Mouse (Mus musculus): ENCODE data around the gene Mymk. TPM values are rescaled to one million over a fixed set of nuclear protein-coding genes. Genes with fewer than 3 reads are reported as not detected.

Gene Mymk
- polyA plus RNA-seq, 1 experiment from 2014 or later, result 49.0 TPM

DNA sequence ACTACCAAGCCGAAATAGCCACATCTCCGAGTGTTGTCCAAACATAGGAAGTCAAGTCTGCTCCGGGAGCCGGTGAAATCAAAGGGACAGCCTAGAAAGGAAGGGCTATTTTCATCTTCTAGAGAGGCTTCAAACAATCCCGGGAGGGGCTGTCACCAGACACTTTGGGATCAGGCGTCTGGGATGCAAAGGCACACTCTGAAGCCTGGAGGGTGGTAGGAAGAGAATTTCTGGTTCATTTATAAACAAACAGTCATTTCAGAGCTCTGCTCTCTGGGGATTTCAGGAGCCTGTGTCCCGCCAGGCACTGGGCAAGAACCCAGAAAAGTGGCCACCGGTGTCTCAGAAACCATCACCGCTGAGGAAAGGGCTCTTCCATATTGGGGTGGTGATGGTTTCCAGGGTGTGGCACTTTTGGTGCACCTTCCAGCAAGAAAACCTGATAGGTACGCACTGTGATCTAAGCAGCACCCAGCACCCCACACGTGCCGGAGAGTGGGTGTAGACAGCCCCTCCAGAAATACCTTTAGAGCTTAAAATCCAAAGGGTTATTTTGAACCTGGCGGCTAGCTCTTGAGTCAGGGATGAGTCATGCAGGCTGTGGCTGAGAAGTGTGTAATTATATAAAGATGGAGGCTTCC lies 24.5 kb upstream of the Mymk start:
- no peak for ATAC-seq (ENCODE audit: low FRiP score, low read depth)
- WGBS, result 46% methylated on average over 13 of the region's 13 CpGs
- peaks cover 4% of the 10 kb centered on the region; the same call in 1 of the 2 replicates for H3K36me3 ChIP-seq
- no peaks in the 10 kb centered on the region for H3K27me3 ChIP-seq
- H3K4me3 ChIP-seq, result no peak overlapping the region
- H3K27ac ChIP-seq, result no peak overlapping the region
- H3K9ac ChIP-seq, result no peak overlapping the region
- no peaks in the 10 kb centered on the region for H3K9me3 ChIP-seq
- no peak overlapping the region for H3K4me2 ChIP-seq (replicated peaks)
- H3K4me1 ChIP-seq, result peaks cover 26% of the 10 kb centered on the region

DNA sequence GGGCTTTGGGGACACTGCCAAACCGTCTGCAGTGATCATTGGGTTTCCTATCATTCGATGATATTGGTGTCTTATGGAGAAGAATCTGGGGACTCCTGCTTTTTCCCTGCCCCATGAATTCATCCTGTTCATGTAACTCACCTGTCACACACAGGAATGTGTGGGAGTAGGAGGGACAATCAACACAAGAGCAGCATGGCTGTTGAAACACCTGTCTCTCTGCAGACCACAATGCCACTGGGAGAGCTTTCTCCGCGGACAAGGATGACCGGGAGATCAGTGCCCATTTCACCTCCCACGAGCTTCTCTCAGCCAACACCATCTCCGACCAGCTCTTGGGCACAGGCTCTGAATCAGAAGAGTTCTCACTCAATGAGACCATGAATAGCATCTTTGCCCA lies 23.2 kb upstream of the Mymk start:
- H3K4me1 ChIP-seq, result peaks cover 26% of the 10 kb centered on the region
- H3K27ac ChIP-seq, result no peak overlapping the region
- H3K4me2 ChIP-seq (replicated peaks), result no peak overlapping the region
- H3K4me3 ChIP-seq, result no peak overlapping the region
- no peaks in the 10 kb centered on the region for H3K9me3 ChIP-seq
- ATAC-seq (ENCODE audit: low FRiP score, low read depth), result no peak
- H3K9ac ChIP-seq, result no peak overlapping the region
- H3K27me3 ChIP-seq, result no peaks in the 10 kb centered on the region
- 93% methylated on average over 7 of the region's 7 CpGs for WGBS
- H3K36me3 ChIP-seq, result 0 out of 2 replicates have a peak, but pooled peaks cover 4% of the 10 kb centered on the region

DNA sequence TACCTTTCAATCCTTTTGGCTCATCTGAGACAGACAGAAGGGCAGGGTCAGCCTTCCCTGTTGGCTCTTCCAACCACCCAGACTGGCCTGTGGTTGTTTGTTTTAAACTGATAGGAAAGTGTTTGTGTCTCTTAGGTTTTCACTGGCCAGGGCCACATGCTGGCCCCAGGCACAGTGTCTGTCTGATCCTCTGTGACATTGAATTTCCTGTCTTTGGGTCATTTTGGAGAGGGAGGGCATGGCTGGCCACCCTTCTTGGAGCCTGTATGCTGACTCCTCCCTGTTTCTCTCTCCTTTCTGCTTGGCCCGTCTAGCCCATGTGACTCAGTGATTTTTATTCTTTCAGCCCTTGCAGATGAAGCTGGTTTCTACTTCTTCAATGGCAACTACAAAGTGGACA lies 17.3 kb upstream of the Mymk start:
- H3K4me3 ChIP-seq, result no peak overlapping the region

DNA sequence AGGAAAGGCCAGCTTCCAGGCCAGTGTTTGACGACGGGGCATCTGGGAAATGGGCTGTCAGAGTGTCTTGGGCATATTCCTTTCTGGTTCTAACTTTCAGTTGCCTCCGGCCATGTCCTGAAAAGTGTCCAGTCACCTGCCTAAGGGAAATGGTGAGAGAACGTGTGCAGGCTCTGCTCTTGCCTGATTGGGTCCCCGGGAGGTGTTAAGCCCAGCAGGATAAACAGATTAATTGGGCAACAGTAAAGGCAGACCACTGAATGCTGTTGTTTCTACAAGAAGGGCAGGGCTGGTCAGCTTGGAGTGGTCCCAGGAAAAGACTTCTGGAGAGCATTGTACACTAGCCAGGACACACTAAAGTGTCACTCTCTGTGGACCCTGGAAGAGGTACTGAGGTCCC lies 16.7 kb upstream of the Mymk start:
- no peak for ATAC-seq (ENCODE audit: low FRiP score, low read depth)
- H3K9me3 ChIP-seq, result no peaks in the 10 kb centered on the region
- no peak overlapping the region for H3K9ac ChIP-seq
- H3K36me3 ChIP-seq, result no peaks in the 10 kb centered on the region
- no peak overlapping the region for H3K4me2 ChIP-seq (replicated peaks)
- H3K4me1 ChIP-seq, result peaks cover 45% of the 10 kb centered on the region
- no peaks in the 10 kb centered on the region for H3K27me3 ChIP-seq
- WGBS, result 49% methylated on average over 5 of the region's 5 CpGs
- H3K27ac ChIP-seq, result 0 out of 2 replicates have a peak overlapping the region, but pooled peaks have one; percentile 49
- no peak overlapping the region for H3K4me3 ChIP-seq

More for the DNA sequence above, 17.3 kb upstream of the Mymk start:
- H3K4me1 ChIP-seq, result peaks cover 40% of the 10 kb centered on the region
- no peaks in the 10 kb centered on the region for H3K27me3 ChIP-seq
- H3K9ac ChIP-seq, result no peak overlapping the region
- H3K36me3 ChIP-seq, result no peaks in the 10 kb centered on the region
- no peak for ATAC-seq (ENCODE audit: low FRiP score, low read depth)
- no peaks in the 10 kb centered on the region for H3K9me3 ChIP-seq
- no peak overlapping the region for H3K27ac ChIP-seq
- no peak overlapping the region for H3K4me2 ChIP-seq (replicated peaks)
- WGBS, result 86% methylated on average over 1 of the region's 1 CpGs

DNA sequence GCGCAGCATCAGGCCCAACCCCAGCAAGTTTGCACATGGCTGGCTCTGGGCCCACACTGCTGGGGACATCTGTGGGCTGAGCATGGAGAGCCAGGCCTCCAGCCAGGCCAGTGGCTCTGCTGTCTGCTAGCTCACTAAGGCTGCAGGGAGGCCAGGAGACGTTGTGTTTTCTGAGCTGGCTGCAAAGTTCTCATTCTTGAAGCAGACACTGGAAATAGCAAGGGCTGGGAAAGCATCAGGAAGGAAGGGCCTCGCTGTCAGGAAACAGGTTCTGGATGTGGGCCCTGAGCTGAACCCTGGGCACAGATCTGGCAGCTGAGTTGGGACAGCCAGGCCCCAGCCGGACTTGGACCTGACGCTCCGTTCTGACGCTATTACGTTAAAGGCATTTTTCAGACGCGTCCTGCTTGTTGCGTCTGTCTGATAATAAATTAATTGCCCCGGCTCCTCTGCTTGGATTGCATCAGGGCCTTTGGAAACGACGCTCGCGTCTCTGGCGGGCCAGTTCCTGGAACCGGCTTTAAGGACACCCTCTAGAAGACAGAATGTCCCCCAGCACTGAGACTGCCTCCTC lies 16.2 kb upstream of the Mymk start:
- Histone ChIP-seq H3K36me3 (no peaks in the 10 kb centered on the region), H3K27me3 (peaks cover 3% of the 10 kb centered on the region; the same call in 1 of the 2 replicates), H3K9me3 (no peaks in the 10 kb centered on the region), H3K4me3 (no peak overlapping the region), H3K27ac (peak overlapping the region; percentile 49; the same call in 1 of the 2 replicates), H3K4me1 (peaks cover 49% of the 10 kb centered on the region), H3K9ac (no peak overlapping the region), H3K4me2 (replicated peaks) (no peak overlapping the region)
- ATAC-seq (ENCODE audit: low FRiP score, low read depth), result no peak
- WGBS, result 59% methylated on average over 18 of the region's 18 CpGs

DNA sequence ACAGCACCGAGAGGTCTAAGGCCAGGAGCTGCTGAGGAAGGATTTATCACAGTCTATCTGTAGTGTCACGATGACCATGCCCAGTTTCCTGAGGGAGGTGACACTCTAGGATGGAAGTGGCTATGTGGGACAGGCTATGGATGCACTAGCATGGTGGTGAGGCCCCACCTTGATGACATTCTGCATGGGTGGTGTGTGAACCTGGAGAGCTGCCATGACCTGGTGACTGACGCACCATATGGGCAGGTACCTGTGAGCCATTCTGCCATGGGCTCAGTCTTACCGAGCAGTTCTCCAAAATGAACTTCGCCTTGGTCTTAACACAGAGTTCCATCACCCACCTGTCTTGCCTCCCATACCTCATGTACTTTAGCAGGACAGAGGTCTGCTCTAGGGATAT lies 15.6 kb upstream of the Mymk start:
- no peak for ATAC-seq (ENCODE audit: low FRiP score, low read depth)
- WGBS, result 82% methylated on average over 5 of the region's 5 CpGs

DNA sequence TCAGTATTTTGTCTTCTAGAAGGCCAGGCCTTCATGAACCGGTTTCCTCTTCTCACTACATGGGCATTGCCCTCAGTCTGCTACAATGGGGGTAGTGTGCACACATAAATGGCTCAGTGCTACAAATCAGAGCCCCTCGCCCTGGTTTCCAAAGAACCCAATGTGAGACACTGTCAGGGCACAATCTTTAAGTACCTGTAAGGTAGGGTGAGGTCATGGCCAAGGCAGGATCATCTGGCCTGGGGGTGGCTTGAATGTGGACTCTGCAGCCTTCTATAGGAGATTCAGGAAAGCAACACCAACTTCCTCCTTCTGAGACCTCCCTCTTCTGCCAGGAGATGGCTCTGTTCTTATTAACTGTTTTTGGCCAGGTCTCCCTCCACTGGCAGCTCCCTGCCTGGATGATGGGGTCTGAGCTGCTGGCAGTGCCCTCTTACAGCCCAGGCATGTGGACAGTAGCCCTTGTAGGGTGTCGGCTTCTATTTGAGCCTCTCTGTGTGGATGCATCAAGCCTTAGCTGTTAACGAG lies 14.6 kb upstream of the Mymk start:
- Histone ChIP-seq H3K27ac (no peak overlapping the region), H3K4me2 (replicated peaks) (no peak overlapping the region), H3K4me3 (no peak overlapping the region), H3K36me3 (no peaks in the 10 kb centered on the region), H3K9me3 (no peaks in the 10 kb centered on the region), H3K4me1 (peaks cover 55% of the 10 kb centered on the region), H3K9ac (no peak overlapping the region), H3K27me3 (peaks cover 7% of the 10 kb centered on the region; the same call in 1 of the 2 replicates)
- WGBS, result 86% methylated on average over 4 of the region's 4 CpGs
- ATAC-seq (ENCODE audit: low FRiP score, low read depth), result no peak

More for the DNA sequence above, 15.6 kb upstream of the Mymk start:
- peaks cover 51% of the 10 kb centered on the region for H3K4me1 ChIP-seq
- no peaks in the 10 kb centered on the region for H3K9me3 ChIP-seq
- H3K36me3 ChIP-seq, result no peaks in the 10 kb centered on the region
- H3K27me3 ChIP-seq, result peaks cover 7% of the 10 kb centered on the region; the same call in 1 of the 2 replicates
- no peak overlapping the region for H3K4me3 ChIP-seq
- H3K27ac ChIP-seq, result no peak overlapping the region
- H3K9ac ChIP-seq, result no peak overlapping the region
- H3K4me2 ChIP-seq (replicated peaks), result no peak overlapping the region

DNA sequence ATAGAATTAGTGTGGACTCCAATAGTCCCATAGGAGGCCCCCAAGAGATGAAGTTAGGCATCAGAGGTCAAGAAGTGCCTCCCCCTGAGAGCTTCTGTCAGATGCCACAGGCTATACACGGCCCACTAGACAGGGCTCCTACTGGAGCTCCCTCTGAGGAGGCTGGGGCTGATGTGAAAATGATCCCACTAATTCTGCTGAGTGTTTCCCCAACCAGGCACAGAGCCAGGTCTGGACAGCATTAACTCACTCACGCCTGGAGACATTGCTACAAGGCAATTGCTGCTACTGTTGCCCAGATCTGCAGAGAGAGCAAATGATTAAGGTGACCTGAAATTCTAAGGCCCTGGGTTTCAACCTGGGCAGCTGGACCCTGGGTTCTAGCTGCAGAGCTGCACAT lies 13.8 kb upstream of the Mymk start:
- peak; percentile 33; the same call in 1 of the 2 replicates for ATAC-seq (ENCODE audit: low FRiP score, low read depth)
- no peak overlapping the region for H3K27ac ChIP-seq
- H3K4me1 ChIP-seq, result peaks cover 60% of the 10 kb centered on the region
- 10% methylated on average over 2 of the region's 2 CpGs for WGBS
- no peaks in the 10 kb centered on the region for H3K9me3 ChIP-seq
- H3K27me3 ChIP-seq, result peaks cover 7% of the 10 kb centered on the region; the same call in 1 of the 2 replicates
- H3K9ac ChIP-seq, result no peak overlapping the region
- H3K4me3 ChIP-seq, result no peak overlapping the region
- H3K4me2 ChIP-seq (replicated peaks), result no peak overlapping the region
- H3K36me3 ChIP-seq, result no peaks in the 10 kb centered on the region

DNA sequence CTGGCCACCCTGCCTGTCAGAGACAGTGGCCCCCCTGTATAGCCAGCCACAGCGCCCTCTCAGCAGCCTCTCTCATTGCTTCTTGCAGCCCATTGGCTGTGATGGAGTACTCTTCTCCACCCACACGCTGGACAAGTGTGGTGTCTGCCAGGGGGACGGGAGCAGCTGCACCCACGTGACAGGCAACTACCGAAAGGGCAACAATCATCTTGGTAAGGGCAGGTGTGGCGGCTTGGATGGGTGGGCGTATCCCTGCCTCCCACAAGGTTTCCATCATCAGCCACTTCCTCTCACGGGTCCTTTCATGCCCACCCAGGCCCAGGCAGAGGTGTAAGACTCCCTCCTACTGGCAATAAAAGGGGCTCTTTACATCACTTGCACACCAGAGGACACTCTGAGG lies 13.0 kb upstream of the Mymk start:
- 24% methylated on average over 8 of the region's 8 CpGs for WGBS
- ATAC-seq (ENCODE audit: low FRiP score, low read depth), result 0 out of 2 replicates have a peak, but pooled peaks have one; percentile 13
- no peak overlapping the region for H3K27ac ChIP-seq

DNA sequence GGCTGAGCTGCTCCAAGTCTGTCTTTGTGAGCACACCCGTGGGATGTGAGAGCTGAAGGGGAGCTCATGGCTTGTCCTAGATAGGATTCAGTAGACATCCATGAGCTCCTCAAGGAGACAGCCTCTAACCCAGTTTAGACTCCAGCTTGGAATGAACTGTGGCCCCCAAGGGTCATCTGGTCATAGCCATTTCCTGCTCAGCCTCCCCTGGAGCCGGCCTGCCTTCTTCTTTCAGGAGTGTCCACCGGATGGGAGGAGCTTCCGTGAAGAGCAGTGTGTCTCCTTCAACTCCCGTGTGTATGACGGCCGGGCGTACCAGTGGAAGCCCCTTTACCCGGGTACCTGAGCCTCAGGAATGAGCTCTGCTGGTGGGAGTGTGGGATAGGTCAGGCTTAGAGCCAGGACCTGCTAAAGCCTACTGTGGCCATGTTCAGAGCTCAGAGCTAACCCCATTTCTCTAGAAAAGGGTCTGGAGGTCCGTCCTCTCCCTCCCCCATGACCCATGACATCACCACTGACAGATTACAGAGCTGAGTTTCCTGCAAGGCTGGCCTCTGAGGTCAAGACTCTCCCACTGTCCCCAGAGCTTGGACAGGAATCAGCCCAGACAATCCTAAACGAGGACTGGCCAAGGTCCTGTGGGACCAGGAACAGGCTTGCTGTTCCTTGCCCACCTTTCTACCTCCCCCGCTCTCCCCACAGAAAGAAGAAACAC lies 11.9 kb upstream of the Mymk start:
- H3K27ac ChIP-seq, result peak overlapping the region; percentile 12; the same call in 1 of the 2 replicates
- ATAC-seq (ENCODE audit: low FRiP score, low read depth), result no peak
- no peaks in the 10 kb centered on the region for H3K9me3 ChIP-seq
- 71% methylated on average over 12 of the region's 12 CpGs for WGBS
- peaks cover 7% of the 10 kb centered on the region; the same call in 1 of the 2 replicates for H3K27me3 ChIP-seq
- H3K4me1 ChIP-seq, result peaks cover 74% of the 10 kb centered on the region
- no peak overlapping the region for H3K9ac ChIP-seq
- H3K4me2 ChIP-seq (replicated peaks), result no peak overlapping the region
- no peaks in the 10 kb centered on the region for H3K36me3 ChIP-seq
- H3K4me3 ChIP-seq, result no peak overlapping the region

More for the DNA sequence above, 13.0 kb upstream of the Mymk start:
- Histone ChIP-seq H3K27me3 (peaks cover 7% of the 10 kb centered on the region; the same call in 1 of the 2 replicates), H3K4me1 (peaks cover 66% of the 10 kb centered on the region), H3K4me3 (no peak overlapping the region), H3K9me3 (no peaks in the 10 kb centered on the region), H3K9ac (no peak overlapping the region), H3K36me3 (no peaks in the 10 kb centered on the region), H3K4me2 (replicated peaks) (peak overlapping the region; percentile 12; the same call in 1 of the 2 replicates)

DNA sequence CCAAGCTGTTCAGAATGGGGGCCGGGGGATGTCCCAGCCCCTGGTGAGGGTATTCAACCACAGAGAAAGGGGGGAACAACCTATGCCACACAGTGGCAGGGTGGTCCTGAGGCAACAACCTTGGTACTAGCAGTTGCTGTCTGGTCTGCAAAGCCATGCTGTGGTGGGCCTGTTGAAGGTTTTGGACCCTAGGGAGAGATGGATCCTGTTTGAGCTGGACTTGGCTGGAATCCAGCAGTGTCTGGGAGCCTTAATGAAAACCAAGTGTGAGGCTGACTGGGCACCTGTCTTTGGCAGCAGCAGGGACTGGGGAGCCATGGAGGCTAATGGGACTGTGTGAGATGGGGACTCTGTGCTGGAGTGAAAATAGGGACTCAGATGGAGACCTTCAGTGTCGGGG lies 7.7 kb upstream of the Mymk start:
- Histone ChIP-seq H3K36me3 (no peaks in the 10 kb centered on the region), H3K27me3 (peaks cover 7% of the 10 kb centered on the region; the same call in 1 of the 2 replicates), H3K9ac (peak overlapping the region; percentile 25; the same call in 1 of the 2 replicates), H3K4me2 (replicated peaks) (peak overlapping the region; percentile 61), H3K4me1 (peaks cover 80% of the 10 kb centered on the region), H3K27ac (peak overlapping the region; percentile 80), H3K4me3 (peak overlapping the region; percentile 35), H3K9me3 (no peaks in the 10 kb centered on the region)
- 10% methylated on average over 2 of the region's 2 CpGs for WGBS
- ATAC-seq (ENCODE audit: low FRiP score, low read depth), result peak; percentile 28; the same call in 1 of the 2 replicates

DNA sequence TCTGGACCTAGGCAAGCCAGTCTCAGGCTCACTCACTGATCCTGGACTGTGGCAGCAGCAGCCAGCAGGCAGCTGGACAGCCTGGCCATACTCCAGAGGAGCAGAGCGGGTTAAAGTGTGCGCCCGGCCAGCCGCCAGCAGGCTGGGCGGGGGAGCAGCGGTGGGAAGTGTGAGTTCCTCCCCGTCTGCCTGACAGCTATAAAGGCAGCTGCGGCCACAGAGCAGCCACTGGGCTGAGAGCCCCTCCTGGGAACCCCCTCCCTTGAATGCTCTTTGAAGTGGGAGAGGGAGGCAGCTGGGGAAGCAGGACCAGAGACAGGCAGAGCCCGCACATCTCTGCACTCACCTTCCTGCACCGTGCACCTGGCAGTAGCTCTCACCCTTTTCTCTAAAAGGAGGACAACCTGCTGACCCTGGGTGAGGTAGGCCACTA lies 7.2 kb upstream of the Mymk start, which contains the start of gene Adamtsl2:
Adamtsl2 (plus strand) TSS at position 228 of the 433 bp plus-strand sequence.
- H3K4me1 ChIP-seq, result peaks cover 80% of the 10 kb centered on the region
- peak within 1 kb of the TSS; percentile 35 for H3K4me3 ChIP-seq
- peak within 1 kb of the TSS; percentile 25; the same call in 1 of the 2 replicates for H3K9ac ChIP-seq
- H3K9me3 ChIP-seq, result no peaks in the 10 kb centered on the region
- WGBS, result under 1% methylated on average over 10 of the region's 10 CpGs
- no peaks in the 10 kb centered on the region for H3K36me3 ChIP-seq
- H3K27me3 ChIP-seq, result peaks cover 7% of the 10 kb centered on the region; the same call in 1 of the 2 replicates
- peak within 1 kb of the TSS; percentile 80 for H3K27ac ChIP-seq
- peak within 1 kb of the TSS; percentile 61 for H3K4me2 ChIP-seq (replicated peaks)
- peak; percentile 77 for ATAC-seq (ENCODE audit: low FRiP score, low read depth)
